Mouse (Mus musculus) C2C12 (cell line): ENCODE measurements around the gene Crispld2. TPM values are rescaled to one million over a fixed set of nuclear protein-coding genes. Genes with fewer than 3 reads are reported as not detected.
A peak's percentile ranks its signal among the peaks of the same experiment; 100 is the strongest.

Experiments used
- H3K27me3 ChIP-seq: one replicate; pipeline ENCODE4 v1.6.1; 2011; ENCODE audit not compliant: control insufficient read depth, insufficient read depth, insufficient read length
- H3K36me3 ChIP-seq: one replicate; pipeline ENCODE4 v1.6.1; 2011; ENCODE audit not compliant: control insufficient read depth, insufficient read depth
- H3K4me3 ChIP-seq: one replicate; pipeline ENCODE4 v1.5.1; 2011; ENCODE audit warnings: mild to moderate bottlenecking, control low read depth; ENCODE audit not compliant: poor library complexity, insufficient read depth, severe bottlenecking
- H3K79me2 ChIP-seq: one replicate; pipeline ENCODE4 v1.6.1; 2011; ENCODE audit not compliant: control insufficient read depth, insufficient read depth
- H3K79me3 ChIP-seq: one replicate; pipeline ENCODE4 v1.6.1; 2011; ENCODE audit warnings: low read depth, control low read depth
- H3ac ChIP-seq: one replicate; pipeline ENCODE3; 2011; ENCODE audit warnings: low read depth; ENCODE audit not compliant: control insufficient read depth, insufficient read length
- CEBPB ChIP-seq: IDR thresholded peaks from one replicate; pipeline ENCODE4 v1.6.1; 2011; ENCODE audit warnings: low read depth, mild to moderate bottlenecking, control low read depth, moderate library complexity
- CTCF ChIP-seq: IDR thresholded peaks from one replicate; pipeline ENCODE4 v1.5.1; 2011; ENCODE audit not compliant: control insufficient read depth, insufficient read depth, insufficient read length
- FOSL1 ChIP-seq: IDR thresholded peaks from one replicate; pipeline ENCODE4 v1.8.0; 2011; ENCODE audit warnings: mild to moderate bottlenecking, low read length; ENCODE audit not compliant: poor library complexity, insufficient read depth, severe bottlenecking
- MAX ChIP-seq: IDR thresholded peaks from one replicate; pipeline ENCODE4 v1.6.1; 2011; ENCODE audit warnings: mild to moderate bottlenecking, control low read depth
- MYOD1 ChIP-seq: IDR thresholded peaks from one replicate; pipeline ENCODE4 v1.6.1; 2011; ENCODE audit warnings: low read depth; ENCODE audit not compliant: control insufficient read depth, insufficient read length
- MYOG ChIP-seq: IDR thresholded peaks from one replicate; pipeline ENCODE4 v1.6.1; 2011; ENCODE audit not compliant: control insufficient read depth, insufficient read length; ENCODE audit errors: extremely low read depth
- USF1 ChIP-seq: IDR thresholded peaks from one replicate; pipeline ENCODE4 v1.6.1; 2011; ENCODE audit warnings: low read depth, mild to moderate bottlenecking, control low read depth, moderate library complexity
- polyA plus RNA-seq: library from polyadenylated mRNA; unstranded; fragments of >200 nt; fragmentation: generic; extraction: Trizol; gene quantifications from one replicate; pipeline ENCODE4 v1.2.1, GENCODE M21; 2012; ENCODE audit warnings: missing spikeins

The Crispld2 gene
- polyA plus RNA-seq, 1 experiment: 0.13 TPM

DNA sequence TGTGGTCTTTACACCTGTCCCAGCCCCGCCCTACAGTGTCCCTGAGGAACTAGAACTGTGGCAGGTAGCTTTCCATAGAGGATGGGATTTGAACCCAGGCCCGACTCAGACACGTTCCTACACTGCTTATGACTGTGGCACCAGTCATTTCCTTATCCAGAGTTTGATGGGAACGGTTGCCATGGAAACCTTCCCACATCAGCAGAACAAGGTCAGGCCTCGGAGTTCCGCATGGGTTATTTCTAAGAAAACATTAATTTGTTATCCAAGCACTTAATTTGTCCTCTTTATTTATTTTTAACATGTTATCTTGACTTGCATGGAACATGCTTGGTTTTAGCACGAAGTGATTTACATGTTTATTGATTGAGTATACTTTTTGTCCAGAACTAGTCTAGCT is 9.5 kb downstream of the Crispld2 start:
- H3ac ChIP-seq: no peak overlapping the region
- peaks cover 5% of the 10 kb centered on the region for H3K27me3 ChIP-seq
- no peak overlapping the region for H3K4me3 ChIP-seq
- no peaks in the 10 kb centered on the region for H3K79me2 ChIP-seq
- TF ChIP-seq MYOG (no peak), CTCF (no peak), USF1 (no peak), MYOD1 (no peak)
- H3K36me3 ChIP-seq: no peaks in the 10 kb centered on the region
- no peaks in the 10 kb centered on the region for H3K79me3 ChIP-seq

DNA sequence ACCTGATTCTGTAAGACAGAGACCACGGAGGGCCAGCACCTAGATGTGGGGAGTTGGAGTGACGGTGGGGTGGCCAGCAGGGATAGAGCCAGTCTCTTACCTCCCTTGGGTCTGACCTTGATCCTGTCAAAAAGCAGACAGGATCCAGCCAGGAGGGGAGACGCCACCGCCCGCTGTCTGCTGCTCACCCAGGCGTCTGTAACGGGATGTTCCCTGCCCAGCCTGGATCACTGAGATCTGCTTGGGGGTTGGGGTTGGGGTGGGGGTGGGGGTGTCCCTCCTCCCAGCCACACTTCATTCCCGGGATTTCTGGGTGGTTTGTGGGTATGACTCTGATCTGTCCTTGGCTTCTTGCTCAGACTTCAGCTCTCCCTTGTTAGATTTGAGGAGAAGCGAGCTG is 10.1 kb downstream of the Crispld2 start:
- TF ChIP-seq FOSL1 (no peak), MYOD1 (no peak), MYOG (no peak), CEBPB (no peak), CTCF (no peak), MAX (no peak), USF1 (no peak)
- H3K27me3 ChIP-seq: peaks cover 3% of the 10 kb centered on the region
- H3K79me2 ChIP-seq: no peaks in the 10 kb centered on the region
- H3ac ChIP-seq: no peak overlapping the region
- H3K79me3 ChIP-seq: no peaks in the 10 kb centered on the region
- H3K36me3 ChIP-seq: no peaks in the 10 kb centered on the region
- no peak overlapping the region for H3K4me3 ChIP-seq

DNA sequence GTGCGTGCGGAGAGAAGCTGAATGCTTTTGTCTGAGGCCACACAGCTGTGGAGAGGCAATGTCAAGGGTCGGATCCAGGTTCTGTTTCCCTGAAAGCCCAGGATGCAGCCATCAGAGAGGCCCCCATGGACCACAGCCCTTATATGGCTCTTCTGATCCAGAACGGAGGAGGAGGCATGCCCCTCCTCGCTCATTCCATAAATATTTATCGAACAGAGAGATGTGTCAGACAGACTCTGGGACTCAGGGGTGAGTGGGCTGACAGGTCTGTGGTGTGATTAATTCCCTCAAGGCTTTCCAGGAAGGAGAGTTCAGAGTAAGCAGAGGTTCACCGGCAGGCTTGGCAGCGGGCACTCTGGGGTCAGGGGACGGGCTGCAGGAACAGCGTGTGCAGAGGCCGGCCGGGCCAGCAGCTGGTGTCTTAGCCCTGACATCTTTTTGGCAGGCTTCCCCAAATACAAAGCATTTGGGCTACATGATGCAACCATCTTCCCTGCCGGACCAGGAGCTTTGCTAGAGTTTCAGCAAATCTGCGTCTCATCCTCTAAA is 12.0 kb downstream of the Crispld2 start:
- TF ChIP-seq FOSL1: no peak
- no peak for TF ChIP-seq CTCF
- peak; percentile 79 for TF ChIP-seq CEBPB
- no peak for TF ChIP-seq MYOG
- no peak for TF ChIP-seq USF1
- TF ChIP-seq MYOD1: peak; percentile 79
- TF ChIP-seq MAX: peak; percentile 47
- H3K79me3 ChIP-seq: no peaks in the 10 kb centered on the region
- no peaks in the 10 kb centered on the region for H3K36me3 ChIP-seq
- no peaks in the 10 kb centered on the region for H3K79me2 ChIP-seq
- peaks cover under 1% of the 10 kb centered on the region for H3K27me3 ChIP-seq
- no peak overlapping the region for H3ac ChIP-seq
- no peak overlapping the region for H3K4me3 ChIP-seq

DNA sequence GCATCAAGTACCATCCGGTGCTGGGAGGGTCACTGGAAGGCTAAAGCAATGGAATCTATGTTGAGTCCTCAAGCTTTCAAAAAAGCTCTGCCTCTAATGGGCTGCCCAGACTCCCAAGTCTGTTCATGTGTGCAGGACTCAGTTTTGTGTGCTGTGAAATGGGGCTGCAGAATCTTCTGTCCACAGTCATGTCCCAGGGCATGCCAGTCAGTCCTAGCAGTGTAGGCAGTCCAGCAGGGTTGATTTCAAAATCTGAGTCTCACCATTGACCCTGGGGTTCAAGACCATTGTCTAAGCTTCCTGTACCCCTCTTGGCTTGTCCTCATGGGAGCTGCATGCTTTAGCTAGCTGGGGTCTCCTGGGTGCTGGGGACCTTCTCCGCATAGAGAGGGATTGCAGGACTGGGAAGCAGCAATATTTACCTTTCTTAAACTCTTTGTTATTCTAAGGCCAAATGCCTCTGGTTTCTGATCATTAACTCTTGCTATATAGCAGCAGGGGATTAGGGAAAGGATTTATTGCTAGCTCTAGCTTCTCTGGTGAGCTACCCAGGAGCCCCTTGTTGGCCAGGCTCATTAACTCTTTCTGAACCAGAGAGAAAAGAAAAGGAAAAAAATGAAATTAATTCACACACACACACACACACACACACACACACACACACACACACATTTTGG is 12.6 kb downstream of the Crispld2 start:
- TF ChIP-seq MYOG (no peak), CEBPB (no peak), FOSL1 (no peak), MYOD1 (no peak), MAX (no peak), USF1 (no peak), CTCF (no peak)
- no peaks in the 10 kb centered on the region for H3K36me3 ChIP-seq
- H3ac ChIP-seq: no peak overlapping the region
- no peaks in the 10 kb centered on the region for H3K79me2 ChIP-seq
- no peak overlapping the region for H3K4me3 ChIP-seq
- peaks cover 6% of the 10 kb centered on the region for H3K27me3 ChIP-seq
- no peaks in the 10 kb centered on the region for H3K79me3 ChIP-seq

DNA sequence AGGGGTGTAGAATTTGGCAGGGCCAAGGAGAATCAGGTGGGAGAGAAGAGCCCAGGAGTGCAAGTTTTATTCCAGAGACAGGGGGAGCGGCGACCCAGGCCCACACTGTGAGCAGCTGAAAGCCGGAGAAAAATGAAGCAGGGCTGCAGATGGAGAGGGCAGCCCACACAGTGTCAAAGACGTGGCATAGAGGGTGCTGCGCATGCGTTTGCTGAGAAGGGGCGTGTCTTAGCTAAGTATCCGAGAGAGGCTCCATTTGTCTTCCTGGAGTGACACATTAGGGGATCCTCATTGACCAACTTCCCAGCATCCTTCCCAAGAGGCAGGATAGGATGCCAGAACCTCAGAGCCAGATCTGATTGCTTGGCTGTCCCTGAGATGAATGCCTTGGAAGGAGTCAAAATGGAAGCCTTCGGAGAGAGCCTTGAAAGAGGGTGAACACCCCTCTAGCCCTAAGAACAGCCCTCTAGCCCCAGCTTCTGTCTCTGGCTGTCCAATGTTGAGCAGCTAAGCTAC is 14.5 kb downstream of the Crispld2 start:
- Histone ChIP-seq H3ac (no peak overlapping the region), H3K79me2 (no peaks in the 10 kb centered on the region), H3K27me3 (peaks cover 20% of the 10 kb centered on the region), H3K36me3 (no peaks in the 10 kb centered on the region), H3K4me3 (no peak overlapping the region), H3K79me3 (no peaks in the 10 kb centered on the region)
- TF ChIP-seq FOSL1 (no peak), MYOD1 (no peak), CTCF (no peak), CEBPB (no peak), MYOG (no peak), MAX (no peak), USF1 (no peak)
